Mouse (Mus musculus) yolk sac, embryonic 10.5 days (tissue): ENCODE data around the gene Lingo3.

Experiments
- DNase-seq: peaks from one replicate; pipeline ENCODE4 v3.0.0-alpha.2; 2017; ENCODE audit warnings: low spot score

Gene Lingo3

GRCm38 (mm10) chr10:80843931-80844547, at the start of gene Lingo3:
TSS of gene Lingo3 (minus strand) at chr10:80844039.
- no peak for DNase-seq

DNA sequence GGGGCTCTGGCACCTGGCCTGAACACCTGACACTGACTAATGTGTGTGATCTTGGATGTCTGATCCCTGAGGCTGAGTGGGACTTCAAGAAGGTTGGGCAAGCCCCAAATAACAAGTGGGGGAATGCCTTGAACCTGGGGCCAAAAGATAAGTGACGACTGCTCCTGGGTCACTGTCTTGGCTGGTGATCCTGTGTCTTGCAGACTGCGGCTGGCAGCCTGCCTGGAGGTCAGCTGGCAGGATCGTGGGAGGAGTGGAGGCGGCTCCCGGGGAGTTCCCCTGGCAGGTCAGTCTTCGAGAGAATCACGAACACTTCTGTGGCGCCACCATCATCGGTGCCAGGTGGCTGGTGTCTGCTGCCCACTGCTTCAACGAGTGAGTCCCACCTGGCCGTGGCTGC, 43.3 kb upstream of the Lingo3 start:
- DNase-seq = no peak

- peak; percentile 41 for DNase-seq
Measured at GRCm38 (mm10) chr10:80881301-80881700, 37.5 kb upstream of the Lingo3 start.

GRCm38 (mm10) chr10:80880901-80881300, 37.1 kb upstream of the Lingo3 start:
- no peak for DNase-seq

- DNase-seq = peak; percentile 44
Measured at GRCm38 (mm10) chr10:80880131-80880641, 36.3 kb upstream of the Lingo3 start.

GRCm38 (mm10) chr10:80876594-80876993, 32.8 kb upstream of the Lingo3 start:
- DNase-seq = no peak

DNA sequence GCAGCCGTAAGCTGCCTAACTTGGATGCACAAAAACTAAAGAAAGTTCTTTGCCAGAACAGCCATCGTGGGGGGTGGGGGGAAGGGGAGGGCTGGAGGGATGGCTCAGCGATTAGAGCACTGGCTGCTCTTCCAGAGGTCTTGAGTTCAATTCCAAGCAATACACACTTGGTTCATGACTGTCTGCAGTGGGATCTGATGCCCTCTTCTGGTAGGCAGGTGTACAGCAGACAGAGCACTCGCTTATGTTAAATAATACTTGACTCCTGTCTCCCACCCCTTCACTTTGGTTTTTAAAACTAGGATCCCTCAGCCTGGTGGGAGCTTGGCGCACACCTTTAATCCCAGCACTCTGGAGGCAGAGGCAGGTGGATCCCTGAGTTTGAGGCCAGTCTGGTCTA, 32.2 kb upstream of the Lingo3 start:
- DNase-seq = no peak

- no peak for DNase-seq
Measured at GRCm38 (mm10) chr10:80874035-80874434, 30.2 kb upstream of the Lingo3 start.

DNA sequence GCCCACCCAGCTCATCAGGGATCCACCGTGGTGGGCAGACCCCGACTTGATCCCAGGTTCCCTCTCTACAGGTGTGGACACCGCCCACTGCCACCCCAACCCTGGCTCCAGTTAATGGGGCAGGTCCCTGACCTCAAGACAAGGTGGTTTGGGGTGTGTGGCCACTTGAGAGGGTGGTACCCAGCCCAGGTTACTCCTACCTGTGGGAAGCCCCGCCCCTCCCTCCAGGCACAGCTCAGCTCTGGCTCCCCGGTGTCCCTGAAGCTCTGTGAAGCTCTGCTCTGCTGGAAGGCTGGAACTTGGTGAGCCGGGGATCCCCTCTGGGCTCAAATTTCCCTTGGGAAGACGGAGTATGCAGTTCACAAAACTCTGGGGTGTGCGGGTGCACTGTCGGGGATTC, 27.7 kb upstream of the Lingo3 start, which contains the start of gene Tmprss9:
Gene Tmprss9, plus strand, starts transcription at position 268 of the 400 bp plus-strand sequence.
- no peak for DNase-seq

DNA sequence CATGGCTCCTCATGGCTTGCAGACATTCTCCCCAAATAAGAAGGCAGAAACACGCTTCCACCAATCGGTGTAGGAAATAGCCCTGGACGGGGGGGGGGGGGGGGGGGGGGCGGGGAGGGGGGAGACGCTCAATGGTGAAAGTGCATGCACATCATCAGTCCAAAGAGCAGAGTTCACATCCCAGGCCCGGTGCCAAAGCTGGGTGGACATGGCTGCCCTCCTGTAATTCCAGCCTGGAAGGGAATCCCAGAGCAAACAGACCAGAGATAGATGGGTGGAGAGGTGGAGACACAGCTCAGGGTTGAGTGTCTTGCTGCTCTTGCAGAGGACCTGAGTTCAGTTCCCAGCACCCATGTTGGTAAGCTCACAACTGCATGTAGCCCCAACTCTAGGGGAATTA, 27.2 kb upstream of the Lingo3 start:
- no peak for DNase-seq

DNA sequence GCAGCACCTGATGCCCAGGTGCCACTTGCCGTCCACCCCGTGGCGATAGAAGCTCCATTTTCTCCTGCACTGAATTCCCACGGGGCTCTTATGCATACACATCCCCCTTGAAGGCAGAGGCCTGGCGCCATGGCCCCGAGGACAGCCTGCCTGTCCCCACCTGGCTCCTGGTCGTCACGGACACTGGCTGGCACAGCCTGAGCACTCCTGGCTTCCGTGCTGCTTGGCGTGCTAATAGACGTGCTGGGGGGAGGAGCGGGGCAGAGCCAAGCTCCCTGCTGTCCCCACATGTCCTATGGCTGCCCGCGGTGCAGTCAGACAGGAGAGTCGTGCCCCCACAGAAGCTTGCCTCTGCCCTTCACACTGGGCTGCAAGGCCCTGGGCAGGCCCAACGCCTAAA, 20.6 kb upstream of the Lingo3 start:
- no peak for DNase-seq

- no peak for DNase-seq
Measured at GRCm38 (mm10) chr10:80862305-80862704, 18.5 kb upstream of the Lingo3 start.

DNA sequence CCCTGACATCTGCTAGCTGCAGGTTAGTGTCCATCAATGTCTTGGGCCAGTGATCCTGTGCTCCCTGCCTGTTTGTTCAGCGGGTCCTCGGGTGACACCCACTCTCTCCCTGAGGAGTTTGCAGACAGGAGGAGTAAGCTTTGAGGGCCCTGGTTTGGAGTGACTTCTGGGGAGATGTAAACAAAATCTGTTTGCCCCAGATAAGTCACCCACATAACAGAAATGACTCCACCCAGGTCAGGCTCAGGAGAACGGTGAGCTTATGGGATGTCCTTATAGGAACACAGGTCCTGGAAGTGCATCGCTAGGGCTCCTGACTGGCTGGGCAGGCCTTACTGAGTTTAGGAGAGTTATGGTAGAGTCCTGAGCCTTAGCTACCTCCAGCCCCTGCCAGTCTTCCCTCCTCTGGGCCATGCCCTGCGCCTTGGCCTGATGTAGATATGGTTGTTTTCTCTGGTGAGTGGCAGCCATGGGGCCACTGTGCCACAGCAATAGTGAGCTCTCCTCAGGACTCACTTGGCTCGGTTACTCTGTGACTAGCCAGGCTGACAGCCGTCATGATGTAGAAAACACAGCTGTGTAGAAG, 14.6 kb upstream of the Lingo3 start:
- DNase-seq = no peak

DNA sequence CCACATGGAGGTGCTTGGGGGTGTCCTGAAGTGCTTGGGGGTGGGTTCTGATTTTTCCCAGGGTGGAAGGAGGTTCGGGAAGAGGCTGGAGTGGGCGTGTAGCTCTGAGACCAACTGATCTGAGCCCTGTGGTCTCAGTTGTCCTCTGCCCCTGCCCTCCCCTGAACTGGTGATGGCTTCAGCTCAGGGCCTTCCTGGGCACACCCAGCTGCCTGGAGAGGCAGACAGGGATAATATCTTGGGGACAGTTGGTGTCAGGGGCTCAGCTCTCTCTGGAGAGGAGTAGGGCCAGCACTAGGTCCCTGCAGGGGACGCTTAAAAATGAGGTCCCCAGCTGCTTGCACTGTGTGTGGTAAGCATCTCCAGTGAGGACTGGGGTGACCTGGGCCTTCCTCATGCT, 14.0 kb upstream of the Lingo3 start:
- no peak for DNase-seq

DNA sequence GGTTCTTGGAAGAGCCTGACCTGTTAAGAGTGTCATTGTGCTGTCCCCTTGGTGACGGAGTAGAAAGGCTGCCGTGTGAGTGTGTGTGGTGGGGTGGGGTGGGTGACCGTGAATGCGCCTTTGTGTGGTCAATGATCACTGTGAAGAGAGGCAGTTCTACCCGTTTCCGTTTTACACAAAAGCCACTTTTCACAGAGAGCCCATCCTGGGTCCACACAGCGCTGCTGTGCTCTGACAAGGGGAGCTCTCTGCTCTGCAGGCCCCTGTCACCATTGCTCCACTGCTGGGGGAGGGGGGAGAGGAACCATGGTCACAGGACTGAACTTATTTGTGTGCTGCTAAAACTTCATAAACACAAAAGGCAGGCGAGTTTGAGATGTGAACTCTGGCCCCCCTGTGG, 13.5 kb upstream of the Lingo3 start:
- DNase-seq = no peak

GRCm38 (mm10) chr10:80856908-80857307, 13.1 kb upstream of the Lingo3 start:
- DNase-seq = no peak

DNA sequence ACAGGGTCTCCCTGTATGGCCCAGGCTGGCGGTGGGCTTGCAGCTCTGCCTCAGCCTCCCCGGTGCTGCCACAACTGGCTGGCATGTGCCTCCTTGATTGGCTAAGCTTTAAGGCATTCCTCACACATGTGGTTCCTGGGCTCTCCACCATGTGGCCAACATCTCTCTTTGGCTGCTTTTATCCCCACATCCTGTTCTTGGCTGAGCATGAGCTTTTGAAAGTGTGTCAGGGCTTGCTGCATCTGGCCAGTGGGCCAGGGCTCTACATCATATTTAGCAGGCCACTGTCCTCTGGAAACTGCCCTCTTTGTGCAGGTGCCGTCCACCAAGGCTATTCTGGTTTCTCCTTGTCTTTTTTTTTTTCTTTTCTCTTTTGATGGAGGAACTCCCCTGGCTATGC, 12.4 kb upstream of the Lingo3 start:
- no peak for DNase-seq

GRCm38 (mm10) chr10:80855749-80856073, 11.9 kb upstream of the Lingo3 start:
- DNase-seq = no peak

DNA sequence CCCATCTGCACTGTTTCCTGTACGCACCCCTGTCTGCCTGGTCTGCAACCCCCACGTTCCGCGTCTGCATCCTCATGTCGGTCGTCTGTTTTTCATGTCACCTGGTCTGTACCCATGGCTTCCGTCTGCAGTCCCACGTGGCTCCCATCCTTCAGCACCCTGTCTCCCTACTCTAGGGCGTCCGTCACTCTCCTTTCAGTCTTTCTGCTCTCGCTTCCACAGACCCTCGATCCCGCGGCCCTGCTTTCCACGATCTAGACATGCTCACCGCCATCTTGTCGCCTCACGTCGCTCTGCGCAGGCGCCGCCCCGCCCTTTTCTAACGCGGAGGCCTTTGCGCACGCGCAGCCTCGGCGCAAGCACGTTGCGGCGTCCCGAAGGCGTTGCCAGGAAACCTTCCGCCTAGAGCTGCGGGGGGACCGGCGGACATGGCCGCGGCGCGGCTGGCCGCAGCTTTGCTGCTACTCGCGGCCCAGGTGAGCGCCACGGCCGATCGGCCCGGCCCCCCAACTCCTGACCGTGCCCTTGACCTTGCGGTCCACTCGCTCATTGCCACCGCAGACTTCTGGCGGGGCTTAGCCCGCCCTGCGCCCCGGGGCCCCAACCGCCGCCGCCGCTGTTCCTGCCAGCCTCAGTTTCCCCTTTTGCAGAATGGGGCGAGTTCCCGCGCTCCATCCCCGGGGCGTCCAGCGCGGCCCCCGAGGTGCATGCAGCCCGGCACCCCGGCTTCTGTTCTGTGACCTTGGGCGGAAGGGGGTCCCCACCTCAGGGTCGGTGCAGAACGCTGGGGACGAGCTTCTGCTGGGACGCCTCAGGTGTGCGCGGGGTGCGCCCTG, 11.3 kb upstream of the Lingo3 start, which contains the start of the genes Lsm7 and Sppl2b:
Gene Lsm7, minus strand, starts transcription at position 297 of the 836 bp plus-strand sequence.
Gene Sppl2b, plus strand, starts transcription at position 363 of the 836 bp plus-strand sequence.
- DNase-seq = peak; percentile 94

- DNase-seq = peak; percentile 22
Measured at GRCm38 (mm10) chr10:80848571-80848970, 4.7 kb upstream of the Lingo3 start.

- DNase-seq = no peak
Measured at GRCm38 (mm10) chr10:80845732-80846131, 1.9 kb upstream of the Lingo3 start.

DNA sequence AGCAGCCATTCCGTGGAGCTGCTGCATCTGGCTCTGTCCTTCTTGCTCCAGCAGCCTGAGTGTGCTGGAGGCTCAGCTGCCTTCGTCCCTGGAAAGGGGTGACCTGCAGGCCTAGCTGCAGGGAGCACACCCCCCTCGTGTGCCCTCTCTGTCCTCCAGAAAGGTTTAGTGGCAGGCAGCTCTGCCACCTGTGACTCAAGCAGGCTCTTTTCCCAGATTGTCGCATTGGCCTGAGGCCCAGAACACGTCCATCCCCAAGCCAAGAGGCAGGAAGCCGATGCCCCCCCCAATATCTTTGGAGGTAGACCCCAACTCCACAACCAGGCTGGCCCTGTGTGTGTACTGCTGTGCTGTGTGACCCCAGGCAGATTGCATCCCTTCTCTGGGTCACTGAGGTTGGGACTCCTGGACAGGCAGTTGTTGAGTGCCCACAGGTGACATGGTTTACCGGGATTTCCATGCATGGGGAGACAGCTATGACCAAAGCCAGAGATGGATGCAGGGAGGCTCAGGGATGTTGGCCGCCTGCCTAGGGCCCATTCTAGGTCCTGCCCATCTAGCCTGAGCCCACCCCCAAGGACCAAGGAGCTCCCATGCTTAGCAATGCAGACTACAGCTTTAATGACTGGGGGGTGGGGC, 1.3 kb upstream of the Lingo3 start:
- DNase-seq = no peak
